Mouse (Mus musculus) E14TG2a.4 (cell line): ENCODE data around the gene Ms4a2.
A peak's percentile ranks its signal among the peaks of the same experiment; 100 is the strongest.

ENCODE experiments used
- CTCF ChIP-seq: conservative IDR thresholded peaks from 2 replicates; pipeline ENCODE4 v1.5.1; 2014; ENCODE audit warnings: low read length
- NANOG ChIP-seq: IDR thresholded peaks from 2 replicates; pipeline ENCODE4 v1.6.1; 2014; ENCODE audit warnings: borderline replicate concordance, low read length, mixed read lengths

GRCm38 (mm10) chr19:11611541-11611945 is 12.0 kb downstream of the Ms4a2 start:
- no peak for TF ChIP-seq NANOG
- peak; percentile 58 for TF ChIP-seq CTCF
